Mouse (Mus musculus) olfactory bulb, adult 2 months (tissue): ENCODE measurements around the gene Atp6v1a.

Experiments
- CTCF ChIP-seq: fragments of 200-500 bp; IDR thresholded peaks from 2 replicates; pipeline ENCODE4 v1.5.1; 2012; ENCODE audit warnings: low read depth, mild to moderate bottlenecking, low read length, moderate library complexity; ENCODE audit not compliant: insufficient read depth
- POLR2A ChIP-seq: fragments of 200-500 bp; IDR thresholded peaks from 2 replicates; pipeline ENCODE4 v1.6.1; 2012; ENCODE audit warnings: mild to moderate bottlenecking, low read depth, low read length, moderate library complexity; ENCODE audit not compliant: insufficient read depth

DNA sequence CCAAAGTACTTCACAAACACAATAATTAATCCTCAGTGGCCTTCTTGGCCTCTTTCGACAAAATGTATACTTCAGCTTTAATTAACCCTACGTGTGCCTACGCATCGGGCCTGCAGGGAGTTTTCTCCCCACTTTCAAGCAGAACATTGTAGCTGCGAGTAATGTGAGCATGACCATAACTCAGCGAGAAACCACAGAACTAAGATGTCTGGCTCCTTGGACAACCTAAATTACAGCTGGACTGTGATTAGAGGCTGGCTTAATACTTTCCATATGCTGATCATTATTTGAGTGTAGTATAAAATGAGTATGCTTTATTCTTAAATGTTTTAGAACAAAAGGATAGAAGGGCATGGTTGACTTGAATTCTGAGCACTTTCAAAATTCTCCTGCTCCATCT is 86.2 kb downstream of the Atp6v1a start:
- TF ChIP-seq CTCF (no peak), POLR2A (no peak)
